Mouse (Mus musculus) MEL (cell line): ENCODE measurements around the gene Fance. TPM values are rescaled to one million over a fixed set of nuclear protein-coding genes. Genes with fewer than 3 reads are reported as not detected.
A peak's percentile ranks its signal among the peaks of the same experiment; 100 is the strongest.

ENCODE experiments used
- DNase-seq: peaks from one replicate; pipeline ENCODE4 v3.0.0; 2011; ENCODE audit warnings: low read depth, low spot score
- H3K27ac ChIP-seq: 2 replicates; pipeline ENCODE4 v1.5.1; 2012; ENCODE audit warnings: low read depth, mild to moderate bottlenecking, control low read depth, low read length, moderate library complexity; ENCODE audit not compliant: control insufficient read depth
- H3K27me3 ChIP-seq, 2 experiments: fragments of 150-350 bp in 1 of 2; sonication (generic) in 1 of 2; 2 replicates each; pipeline ENCODE4 v1.6.1; 2012; ENCODE audit warnings: low read length in 2 of 2, mild to moderate bottlenecking in 2 of 2, improper control_type of control experiment in 1 of 2, moderate library complexity in 1 of 2; ENCODE audit not compliant: insufficient read depth in 2 of 2, control insufficient read depth in 1 of 2
- H3K36me3 ChIP-seq, 2 experiments: 2 replicates each; pipeline ENCODE4 v1.6.1; 2012 to 2014; ENCODE audit warnings: low read length in 2 of 2, improper control_type of control experiment in 1 of 2, inconsistent platforms in 1 of 2, mild to moderate bottlenecking in 1 of 2; ENCODE audit not compliant: insufficient read depth in 2 of 2, control insufficient read depth in 1 of 2
- H3K4me1 ChIP-seq, 2 experiments: fragments of 150-350 bp in 1 of 2; sonication (generic) in 1 of 2; 2 replicates each; pipeline ENCODE4 v1.6.1; 2012; ENCODE audit warnings: low read length in 2 of 2, improper control_type of control experiment in 1 of 2, mild to moderate bottlenecking in 1 of 2; ENCODE audit not compliant: insufficient read depth in 2 of 2, control insufficient read depth in 1 of 2
- H3K4me3 ChIP-seq, 2 experiments: fragments of 150-350 bp in 1 of 2; sonication (generic) in 1 of 2; 2 replicates each; pipeline ENCODE4 v1.5.1; 2012; ENCODE audit warnings: low read depth in 2 of 2, low read length in 2 of 2, mild to moderate bottlenecking in 2 of 2, moderate library complexity in 2 of 2, control low read depth in 1 of 2, improper control_type of control experiment in 1 of 2; ENCODE audit not compliant: control insufficient read depth in 1 of 2, insufficient read depth in 1 of 2
- H3K79me2 ChIP-seq: 2 replicates; pipeline ENCODE4 v1.6.1; 2012; ENCODE audit warnings: mild to moderate bottlenecking, low read length, moderate library complexity; ENCODE audit not compliant: control insufficient read depth, poor library complexity, insufficient read depth
- H3K9ac ChIP-seq: 2 replicates; pipeline ENCODE4 v1.6.1; 2012; ENCODE audit warnings: low read depth, mild to moderate bottlenecking, control low read depth, low read length, moderate library complexity; ENCODE audit not compliant: control insufficient read depth, poor library complexity, severe bottlenecking
- H3K9me3 ChIP-seq: fragments of 150-350 bp; sonication (generic); replicated peaks from 2 replicates; pipeline ENCODE4 v1.6.1; 2012; ENCODE audit warnings: mild to moderate bottlenecking, low read length, improper control_type of control experiment, moderate library complexity; ENCODE audit not compliant: insufficient read depth
- ELF1 ChIP-seq: IDR thresholded peaks from 2 replicates; pipeline ENCODE4 v1.6.1; 2014; ENCODE audit warnings: low read depth, mild to moderate bottlenecking, inconsistent platforms, low read length, improper control_type of control experiment, moderate library complexity
- EP300 ChIP-seq, 2 experiments: IDR thresholded peaks; 2 replicates each; pipeline ENCODE4 v1.6.1; 2011; ENCODE audit warnings: improper control_type of control experiment in 2 of 2, low read length in 2 of 2, low read depth in 1 of 2, mild to moderate bottlenecking in 1 of 2
- GATA1 ChIP-seq: IDR thresholded peaks from 2 replicates; pipeline ENCODE4 v1.6.1; 2011; ENCODE audit warnings: low read depth, low read length, improper control_type of control experiment
- HCFC1 ChIP-seq: IDR thresholded peaks from 2 replicates; pipeline ENCODE4 v1.6.1; 2012; ENCODE audit warnings: low read depth, mild to moderate bottlenecking, inconsistent platforms, low read length, improper control_type of control experiment, moderate library complexity
- MAFK ChIP-seq: IDR thresholded peaks from 2 replicates; pipeline ENCODE4 v1.6.1; 2011; ENCODE audit warnings: low read depth, mild to moderate bottlenecking, low read length, improper control_type of control experiment, borderline replicate concordance
- MAX ChIP-seq: IDR thresholded peaks from 2 replicates; pipeline ENCODE4 v1.6.1; 2011; ENCODE audit warnings: low read length, improper control_type of control experiment
- NELFE ChIP-seq: IDR thresholded peaks from 2 replicates; pipeline ENCODE4 v1.6.1; 2011; ENCODE audit warnings: low read depth, low read length, improper control_type of control experiment
- POLR2A ChIP-seq, 2 experiments: IDR thresholded peaks; 2 replicates each; pipeline ENCODE4 v1.6.1; 2011 to 2012; ENCODE audit warnings: low read length in 2 of 2, mild to moderate bottlenecking in 2 of 2, control low read depth in 1 of 2, improper control_type of control experiment in 1 of 2, low read depth in 1 of 2, moderate library complexity in 1 of 2; ENCODE audit not compliant: control insufficient read depth in 1 of 2, insufficient read depth in 1 of 2, poor library complexity in 1 of 2
- RCOR1 ChIP-seq: IDR thresholded peaks from 2 replicates; pipeline ENCODE4 v1.6.1; 2012; ENCODE audit warnings: low read depth, mild to moderate bottlenecking, inconsistent platforms, low read length, improper control_type of control experiment
- SIN3A ChIP-seq: IDR thresholded peaks from 2 replicates; pipeline ENCODE4 v1.6.1; 2012; ENCODE audit warnings: low read length, improper control_type of control experiment, inconsistent platforms
- USF2 ChIP-seq, 2 experiments: IDR thresholded peaks; 2 replicates each; pipeline ENCODE4 v1.6.1; 2011 to 2012; ENCODE audit warnings: improper control_type of control experiment in 2 of 2, low read length in 2 of 2, borderline replicate concordance in 1 of 2, inconsistent platforms in 1 of 2, low read depth in 1 of 2, mild to moderate bottlenecking in 1 of 2; ENCODE audit not compliant: insufficient read depth in 1 of 2
- ZNF384 ChIP-seq: IDR thresholded peaks from 2 replicates; pipeline ENCODE4 v1.6.1; 2012; ENCODE audit warnings: low read depth, mild to moderate bottlenecking, inconsistent platforms, low read length, improper control_type of control experiment
- polyA plus RNA-seq, 2 experiments: library from polyadenylated mRNA; stranded (reverse) in 1 of 2; unstranded in 1 of 2; fragments of >175 nt in 1 of 2; fragments of >200 nt in 1 of 2; gene quantifications; 2 replicates each; pipeline versions ENCODE4 v1.2.1 to v1.2.4; 2012; ENCODE audit warnings: low replicate concordance in 2 of 2, low read depth in 1 of 2; ENCODE audit not compliant: insufficient read length in 2 of 2, insufficient read depth in 1 of 2, missing spikeins in 1 of 2
- total RNA-seq: library from RNA; depleted of rRNA; stranded (reverse); fragments of 300-350 nt; gene quantifications from 2 replicates; pipeline ENCODE4 v1.2.3, GENCODE M21; 2012

Gene Fance
- total and polyA plus RNA-seq, 3 experiments = 51.2 to 382 (median 105) TPM

- DNase-seq = no peak
Measured at GRCm38 (mm10) chr17:28360531-28361277, 47.4 kb downstream of the Fance start.

GRCm38 (mm10) chr17:28361921-28362652, 48.8 kb downstream of the Fance start:
- DNase-seq = no peak
- Histone ChIP-seq H3K27me3 (no peaks in the 10 kb centered on the region), H3K36me3 (peaks cover 0 to 4% of the 10 kb centered on the region in 2 experiments; a peak in 2 of 4 replicates), H3K9ac (peak overlapping the region; percentile 72), H3K4me1 (peaks cover 0 to 11% of the 10 kb centered on the region in 2 experiments; a peak in 2 of 4 replicates), H3K27ac (no peak overlapping the region), H3K4me3 (peak overlapping the region; percentile 55 to 61), H3K9me3 (no peaks in the 10 kb centered on the region)
- TF ChIP-seq RCOR1 = 0 out of 2 replicates have a peak, but pooled peaks have one; percentile 5
- TF ChIP-seq ZNF384 = peak; percentile 96
- TF ChIP-seq USF2 (IDR thresholded peaks at IDR 0.05; ENCODE audit: borderline replicate concordance in 1 of 2, insufficient read depth in 1 of 2, low read depth in 1 of 2, low read length in 2 of 2) = no peak
- 0 out of 2 replicates have a peak, but pooled peaks have one; percentile 7 for TF ChIP-seq ELF1
- 0 out of 4 replicates have a peak, but pooled peaks of 1 of the 2 experiments have one; percentile 18 for TF ChIP-seq EP300 (IDR thresholded peaks at IDR 0.05; ENCODE audit: low read depth in 1 of 2, low read length in 2 of 2)
- peak in 1 of 2 experiments; percentile 44; a peak in 1 of 4 replicates for TF ChIP-seq POLR2A (IDR thresholded peaks at IDR 0.05; ENCODE audit: control insufficient read depth in 1 of 2, insufficient read depth in 1 of 2, low read depth in 1 of 2, low read length in 2 of 2, poor library complexity in 1 of 2)
- TF ChIP-seq HCFC1 = peak; percentile 36; the same call in 1 of the 2 replicates
- peak; percentile 30; the same call in 1 of the 2 replicates for TF ChIP-seq SIN3A
- 0 out of 2 replicates have a peak, but pooled peaks have one; percentile 51 for TF ChIP-seq GATA1
- TF ChIP-seq MAX = no peak
- TF ChIP-seq MAFK = no peak
- TF ChIP-seq, all 39 proteins: peak for 8
- H3K79me2 ChIP-seq = no peaks in the 10 kb centered on the region

More at GRCm38 (mm10) chr17:28360531-28361277, 47.4 kb downstream of the Fance start:
- H3K4me3 ChIP-seq = no peak overlapping the region
- peaks cover 0 to 11% of the 10 kb centered on the region in 2 experiments; a peak in 2 of 4 replicates for H3K4me1 ChIP-seq
- TF ChIP-seq NELFE = no peak
- H3K9me3 ChIP-seq = no peaks in the 10 kb centered on the region
- H3K36me3 ChIP-seq = peaks cover 0 to 4% of the 10 kb centered on the region in 2 experiments; a peak in 2 of 4 replicates
- no peak overlapping the region for H3K27ac ChIP-seq
- H3K9ac ChIP-seq = no peak overlapping the region
- H3K79me2 ChIP-seq = no peaks in the 10 kb centered on the region
- H3K27me3 ChIP-seq = no peaks in the 10 kb centered on the region
